Mouse (Mus musculus): ENCODE results near the gene Dpp3. TPM values are rescaled to one million over a fixed set of nuclear protein-coding genes. Genes with fewer than 3 reads are reported as not detected.
A peak's percentile ranks its signal among the peaks of the same experiment; 100 is the strongest.

Dpp3 gene
- total and polyA plus RNA-seq, 3 experiments: 58.7 to 82.7 TPM; not detected in 1

DNA sequence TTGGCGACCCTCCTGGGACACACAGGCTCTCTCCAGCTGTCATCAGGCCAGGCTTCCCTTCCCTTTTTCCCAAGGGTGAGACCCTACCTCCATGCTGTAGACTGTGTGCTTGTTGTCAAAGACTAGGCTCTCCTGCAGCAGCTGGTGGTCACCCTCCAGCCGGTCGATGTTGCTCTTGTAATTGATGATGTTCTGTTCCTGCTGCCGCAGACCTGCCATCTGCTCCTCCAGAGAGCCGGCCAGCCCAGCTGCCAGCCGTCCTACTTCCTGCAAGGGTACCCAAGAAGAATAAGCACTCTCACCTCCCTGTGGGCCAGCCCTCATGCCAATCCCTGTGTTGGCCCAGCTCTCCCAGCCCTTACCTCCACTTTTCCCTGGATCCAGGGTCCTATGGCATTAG lies 65.0 kb downstream of the Dpp3 start:
- DNase-seq (ENCODE audit: low read depth, low spot score): no peak
- Histone ChIP-seq H3K4me1 (ENCODE audit: control insufficient read depth in 1 of 2, insufficient read depth in 2 of 2, low read length in 2 of 2) (peaks cover 0 to 5% of the 10 kb centered on the region in 2 experiments; a peak in 1 of 4 replicates), H3K36me3 (ENCODE audit: control insufficient read depth in 1 of 2, insufficient read depth in 2 of 2, low read length in 2 of 2) (no peaks in the 10 kb centered on the region), H3K27ac (ENCODE audit: control insufficient read depth, low read depth, low read length) (no peak overlapping the region), H3K9ac (ENCODE audit: control insufficient read depth, low read depth, low read length, poor library complexity, severe bottlenecking) (no peak overlapping the region), H3K27me3 (ENCODE audit: control insufficient read depth in 1 of 2, insufficient read depth in 2 of 2, low read length in 2 of 2) (no peaks in the 10 kb centered on the region; a peak in 1 of 4 replicates), H3K9me3 (replicated peaks; ENCODE audit: insufficient read depth, low read length) (no peaks in the 10 kb centered on the region), H3K79me2 (ENCODE audit: control insufficient read depth, insufficient read depth, low read length, poor library complexity) (no peaks in the 10 kb centered on the region), H3K4me3 (ENCODE audit: control insufficient read depth in 1 of 2, insufficient read depth in 1 of 2, low read depth in 2 of 2, low read length in 2 of 2) (no peak overlapping the region)
- TF ChIP-seq POLR2AphosphoS2 (IDR thresholded peaks at IDR 0.05; ENCODE audit: low read length) (no peak), ZNF384 (IDR thresholded peaks at IDR 0.05; ENCODE audit: low read depth, low read length) (no peak), USF2 (IDR thresholded peaks at IDR 0.05; ENCODE audit: borderline replicate concordance in 1 of 2, insufficient read depth in 1 of 2, low read depth in 1 of 2, low read length in 2 of 2) (no peak), KAT2A (conservative IDR thresholded peaks at IDR 0.05; ENCODE audit: low read depth, low read length) (no peak), MAZ (IDR thresholded peaks at IDR 0.05; ENCODE audit: low read depth, low read length) (no peak), NRF1 (IDR thresholded peaks at IDR 0.05; ENCODE audit: insufficient read depth, low read depth, low read length, poor library complexity, severe bottlenecking) (no peak), GATA1 (IDR thresholded peaks at IDR 0.05; ENCODE audit: low read depth, low read length) (no peak), MXI1 (IDR thresholded peaks at IDR 0.05; ENCODE audit: low read depth, low read length) (no peak), CHD2 (IDR thresholded peaks at IDR 0.05; ENCODE audit: low read length) (no peak), CHD1 (IDR thresholded peaks at IDR 0.05; ENCODE audit: low read depth, low read length) (no peak), MYC (IDR thresholded peaks at IDR 0.05; ENCODE audit: low read depth, low read length) (no peak), TCF12 (IDR thresholded peaks at IDR 0.05; ENCODE audit: low read depth, low read length) (no peak), TBP (IDR thresholded peaks at IDR 0.05; ENCODE audit: low read depth, low read length) (no peak), RCOR1 (IDR thresholded peaks at IDR 0.05; ENCODE audit: low read depth, low read length) (no peak), SMC3 (IDR thresholded peaks at IDR 0.05; ENCODE audit: low read depth, low read length) (no peak), GABPA (IDR thresholded peaks at IDR 0.05; ENCODE audit: low read depth, low read length) (no peak), HCFC1 (IDR thresholded peaks at IDR 0.05; ENCODE audit: low read depth, low read length) (no peak), ETS1 (IDR thresholded peaks at IDR 0.05; ENCODE audit: low read depth, low read length) (no peak)

DNA sequence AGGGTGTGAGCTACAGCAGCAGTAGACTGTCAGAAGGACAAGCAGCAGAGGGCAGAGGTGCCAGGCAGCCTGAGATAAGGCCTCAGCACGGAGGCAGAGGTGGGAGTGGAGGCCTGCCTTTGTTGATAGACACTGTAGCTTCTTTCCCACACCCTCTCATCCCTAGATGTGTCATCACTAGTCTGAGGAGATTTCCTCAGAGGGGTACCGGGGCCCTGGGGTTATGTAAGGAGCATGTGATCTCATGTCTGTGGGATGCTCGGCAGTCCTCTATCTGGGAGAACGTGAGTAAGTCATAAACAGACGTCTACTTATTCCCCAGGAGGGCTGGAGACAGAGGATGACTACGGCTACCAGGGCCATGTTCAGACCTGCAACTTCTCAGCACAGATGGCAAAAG lies 69.0 kb downstream of the Dpp3 start:
- no peak overlapping the region for H3K27ac ChIP-seq (ENCODE audit: control insufficient read depth, low read depth, low read length)
- H3K9ac ChIP-seq (ENCODE audit: control insufficient read depth, low read depth, low read length, poor library complexity, severe bottlenecking): no peak overlapping the region
- H3K4me3 ChIP-seq (ENCODE audit: control insufficient read depth in 1 of 2, insufficient read depth in 1 of 2, low read depth in 2 of 2, low read length in 2 of 2): no peak overlapping the region
- no peaks in the 10 kb centered on the region for H3K79me2 ChIP-seq (ENCODE audit: control insufficient read depth, insufficient read depth, low read length, poor library complexity)
- no peaks in the 10 kb centered on the region for H3K36me3 ChIP-seq (ENCODE audit: control insufficient read depth in 1 of 2, insufficient read depth in 2 of 2, low read length in 2 of 2)
- TF ChIP-seq TAL1 (IDR thresholded peaks at IDR 0.05; ENCODE audit: low read length) (peak; percentile 61), GABPA (IDR thresholded peaks at IDR 0.05; ENCODE audit: low read depth, low read length) (no peak), GATA1 (IDR thresholded peaks at IDR 0.05; ENCODE audit: low read depth, low read length) (0 out of 2 replicates have a peak, but pooled peaks have one; percentile 11), EP300 (IDR thresholded peaks at IDR 0.05; ENCODE audit: low read depth in 1 of 2, low read length in 2 of 2) (0 out of 4 replicates have a peak, but pooled peaks of 1 of the 2 experiments have one; percentile 30)
- peaks cover 0 to 5% of the 10 kb centered on the region in 2 experiments; a peak in 1 of 4 replicates for H3K4me1 ChIP-seq (ENCODE audit: control insufficient read depth in 1 of 2, insufficient read depth in 2 of 2, low read length in 2 of 2)
- no peaks in the 10 kb centered on the region for H3K9me3 ChIP-seq (replicated peaks; ENCODE audit: insufficient read depth, low read length)
- peak; percentile 43 for DNase-seq (ENCODE audit: low read depth, low spot score)
- H3K27me3 ChIP-seq (ENCODE audit: control insufficient read depth in 1 of 2, insufficient read depth in 2 of 2, low read length in 2 of 2): peaks cover 0 to 2% of the 10 kb centered on the region in 2 experiments; a peak in 1 of 4 replicates

Other genes starting within 250 kb of the Dpp3 start
- 0.39 and 2.1 TPM in 2 replicates for gene Gm960, start 229.6 kb downstream of the Dpp3 start, total RNA-seq (2012; rRNA removed)
- gene Gm960, start 229.6 kb downstream of the Dpp3 start, polyA plus RNA-seq (2012; ENCODE audit: insufficient read depth in 1 of 2, insufficient read length in 2 of 2, low read depth in 1 of 2, low replicate concordance in 2 of 2, missing spikeins in 1 of 2): 1 to 10 TPM in 1 of 2 experiments, not detected in 1; 2.3 TPM
- 0.20 and 0.31 TPM in 2 replicates for gene Sptbn2, start 217.1 kb downstream of the Dpp3 start, total RNA-seq (2012; rRNA removed)
- gene Sptbn2, start 217.1 kb downstream of the Dpp3 start, polyA plus RNA-seq (2012; ENCODE audit: insufficient read depth in 1 of 2, insufficient read length in 2 of 2, low read depth in 1 of 2, low replicate concordance in 2 of 2, missing spikeins in 1 of 2): under 1 TPM in 1 of 2 experiments, not detected in 1; 0.79 TPM
- 7.0 and 7.4 TPM in 2 replicates for gene Rbm4b, start 171.8 kb downstream of the Dpp3 start, total RNA-seq (2012; rRNA removed)
- 10 to 100 TPM in 1 of 2 experiments, not detected in 1; 11.1 TPM for gene Rbm4b, start 171.8 kb downstream of the Dpp3 start, polyA plus RNA-seq (2012; ENCODE audit: insufficient read depth in 1 of 2, insufficient read length in 2 of 2, low read depth in 1 of 2, low replicate concordance in 2 of 2, missing spikeins in 1 of 2)
- 51.6 and 57.1 TPM in 2 replicates for gene Rbm4, start 134.4 kb downstream of the Dpp3 start, total RNA-seq (2012; rRNA removed)
- 10 to 100 TPM in 1 of 2 experiments, not detected in 1; 31.4 TPM for gene Rbm4, start 134.4 kb downstream of the Dpp3 start, polyA plus RNA-seq (2012; ENCODE audit: insufficient read depth in 1 of 2, insufficient read length in 2 of 2, low read depth in 1 of 2, low replicate concordance in 2 of 2, missing spikeins in 1 of 2)
- gene Gm21992, start 116.7 kb downstream of the Dpp3 start, total RNA-seq (2012; rRNA removed): 10.6 and 10.8 TPM in 2 replicates
- 10 to 100 TPM in 1 of 2 experiments, not detected in 1; 21.9 TPM for gene Gm21992, start 116.7 kb downstream of the Dpp3 start, polyA plus RNA-seq (2012; ENCODE audit: insufficient read depth in 1 of 2, insufficient read length in 2 of 2, low read depth in 1 of 2, low replicate concordance in 2 of 2, missing spikeins in 1 of 2)
- gene Rbm14, start 116.7 kb downstream of the Dpp3 start, total RNA-seq (2012; rRNA removed): 44.7 and 49.0 TPM in 2 replicates
- 10 to 100 TPM in 1 of 2 experiments, not detected in 1; 82.3 TPM for gene Rbm14, start 116.7 kb downstream of the Dpp3 start, polyA plus RNA-seq (2012; ENCODE audit: insufficient read depth in 1 of 2, insufficient read length in 2 of 2, low read depth in 1 of 2, low replicate concordance in 2 of 2, missing spikeins in 1 of 2)
- 43.3 and 48.3 TPM in 2 replicates for gene Ccs, start 89.0 kb downstream of the Dpp3 start, total RNA-seq (2012; rRNA removed)
- 10 to 100 TPM in 1 of 2 experiments, not detected in 1; 56.6 TPM for gene Ccs, start 89.0 kb downstream of the Dpp3 start, polyA plus RNA-seq (2012; ENCODE audit: insufficient read depth in 1 of 2, insufficient read length in 2 of 2, low read depth in 1 of 2, low replicate concordance in 2 of 2, missing spikeins in 1 of 2)
- gene Ccdc87, start 88.9 kb downstream of the Dpp3 start, total RNA-seq (2012; rRNA removed): 0.04 TPM in 1 of 2 replicates, not detected in the other
- gene Ccdc87, start 88.9 kb downstream of the Dpp3 start, polyA plus RNA-seq (2012; ENCODE audit: insufficient read depth in 1 of 2, insufficient read length in 2 of 2, low read depth in 1 of 2, low replicate concordance in 2 of 2, missing spikeins in 1 of 2): under 1 TPM in 1 of 2 experiments, not detected in 1; 0.06 TPM
- gene Ctsf, start 73.2 kb downstream of the Dpp3 start, total RNA-seq (2012; rRNA removed): not detected in 2 replicates
- gene Ctsf, start 73.2 kb downstream of the Dpp3 start, polyA plus RNA-seq (2012; ENCODE audit: insufficient read depth in 1 of 2, insufficient read length in 2 of 2, low read depth in 1 of 2, low replicate concordance in 2 of 2, missing spikeins in 1 of 2): not detected
- gene Actn3, start 50.4 kb downstream of the Dpp3 start, total RNA-seq (2012; rRNA removed): 1.0 and 1.3 TPM in 2 replicates
- under 1 TPM in 1 of 2 experiments, not detected in 1; 0.65 TPM for gene Actn3, start 50.4 kb downstream of the Dpp3 start, polyA plus RNA-seq (2012; ENCODE audit: insufficient read depth in 1 of 2, insufficient read length in 2 of 2, low read depth in 1 of 2, low replicate concordance in 2 of 2, missing spikeins in 1 of 2)
- 12.9 and 15.8 TPM in 2 replicates for gene Zdhhc24, start 49.6 kb downstream of the Dpp3 start, total RNA-seq (2012; rRNA removed)
- 10 to 100 TPM in 1 of 2 experiments, not detected in 1; 21.1 TPM for gene Zdhhc24, start 49.6 kb downstream of the Dpp3 start, polyA plus RNA-seq (2012; ENCODE audit: insufficient read depth in 1 of 2, insufficient read length in 2 of 2, low read depth in 1 of 2, low replicate concordance in 2 of 2, missing spikeins in 1 of 2)
- 1.2 and 1.4 TPM in 2 replicates for gene Bbs1, start 21.7 kb downstream of the Dpp3 start, total RNA-seq (2012; rRNA removed)
- 1 to 10 TPM in 1 of 2 experiments, not detected in 1; 1.9 TPM for gene Bbs1, start 21.7 kb downstream of the Dpp3 start, polyA plus RNA-seq (2012; ENCODE audit: insufficient read depth in 1 of 2, insufficient read length in 2 of 2, low read depth in 1 of 2, low replicate concordance in 2 of 2, missing spikeins in 1 of 2)
- 0.08 TPM in 1 of 2 replicates, not detected in the other for gene Peli3, start 14.8 kb upstream of the Dpp3 start, total RNA-seq (2012; rRNA removed)
- under 1 TPM in 1 of 2 experiments, not detected in 1; 0.33 TPM for gene Peli3, start 14.8 kb upstream of the Dpp3 start, polyA plus RNA-seq (2012; ENCODE audit: insufficient read depth in 1 of 2, insufficient read length in 2 of 2, low read depth in 1 of 2, low replicate concordance in 2 of 2, missing spikeins in 1 of 2)
- 98.5 and 108 TPM in 2 replicates for gene Mrpl11, start 33.9 kb upstream of the Dpp3 start, total RNA-seq (2012; rRNA removed)
- 100 to 1,000 TPM; 124 to 317 TPM for gene Mrpl11, start 33.9 kb upstream of the Dpp3 start, polyA plus RNA-seq (2012; ENCODE audit: insufficient read depth in 1 of 2, insufficient read length in 2 of 2, low read depth in 1 of 2, low replicate concordance in 2 of 2, missing spikeins in 1 of 2)
- not detected in 2 replicates for gene Npas4, start 62.0 kb upstream of the Dpp3 start, total RNA-seq (2012; rRNA removed)
- gene Npas4, start 62.0 kb upstream of the Dpp3 start, polyA plus RNA-seq (2012; ENCODE audit: insufficient read depth in 1 of 2, insufficient read length in 2 of 2, low read depth in 1 of 2, low replicate concordance in 2 of 2, missing spikeins in 1 of 2): not detected
- gene Slc29a2, start 95.6 kb upstream of the Dpp3 start, total RNA-seq (2012; rRNA removed): 2.1 and 3.2 TPM in 2 replicates
- gene Slc29a2, start 95.6 kb upstream of the Dpp3 start, polyA plus RNA-seq (2012; ENCODE audit: insufficient read depth in 1 of 2, insufficient read length in 2 of 2, low read depth in 1 of 2, low replicate concordance in 2 of 2, missing spikeins in 1 of 2): 10 to 100 TPM in 1 of 2 experiments, not detected in 1; 10.9 TPM
- gene B4gat1, start 110.5 kb upstream of the Dpp3 start, total RNA-seq (2012; rRNA removed): 6.9 and 7.8 TPM in 2 replicates
- 1 to 10 TPM in 1 of 2 experiments, not detected in 1; 9.6 TPM for gene B4gat1, start 110.5 kb upstream of the Dpp3 start, polyA plus RNA-seq (2012; ENCODE audit: insufficient read depth in 1 of 2, insufficient read length in 2 of 2, low read depth in 1 of 2, low replicate concordance in 2 of 2, missing spikeins in 1 of 2)
- gene AC124502.3, start 110.6 kb upstream of the Dpp3 start, total RNA-seq (2012; rRNA removed): 1.1 and 2.1 TPM in 2 replicates
- gene AC124502.3, start 110.6 kb upstream of the Dpp3 start, polyA plus RNA-seq (2012; ENCODE audit: insufficient read depth in 1 of 2, insufficient read length in 2 of 2, low read depth in 1 of 2, low replicate concordance in 2 of 2, missing spikeins in 1 of 2): under 1 TPM in 1 of 2 experiments, not detected in 1; 0.75 TPM
- 22.3 and 29.6 TPM in 2 replicates for gene Brms1, start 113.1 kb upstream of the Dpp3 start, total RNA-seq (2012; rRNA removed)
- gene Brms1, start 113.1 kb upstream of the Dpp3 start, polyA plus RNA-seq (2012; ENCODE audit: insufficient read depth in 1 of 2, insufficient read length in 2 of 2, low read depth in 1 of 2, low replicate concordance in 2 of 2, missing spikeins in 1 of 2): 10 to 100 TPM in 1 of 2 experiments, not detected in 1; 78.6 TPM
- 0.33 and 0.42 TPM in 2 replicates for gene Rin1, start 122.2 kb upstream of the Dpp3 start, total RNA-seq (2012; rRNA removed)
- 1 to 10 TPM in 1 of 2 experiments, not detected in 1; 1.3 TPM for gene Rin1, start 122.2 kb upstream of the Dpp3 start, polyA plus RNA-seq (2012; ENCODE audit: insufficient read depth in 1 of 2, insufficient read length in 2 of 2, low read depth in 1 of 2, low replicate concordance in 2 of 2, missing spikeins in 1 of 2)
- 0.23 and 0.27 TPM in 2 replicates for gene Cd248, start 139.8 kb upstream of the Dpp3 start, total RNA-seq (2012; rRNA removed)
- gene Cd248, start 139.8 kb upstream of the Dpp3 start, polyA plus RNA-seq (2012; ENCODE audit: insufficient read depth in 1 of 2, insufficient read length in 2 of 2, low read depth in 1 of 2, low replicate concordance in 2 of 2, missing spikeins in 1 of 2): under 1 TPM in 1 of 2 experiments, not detected in 1; 0.86 TPM
- gene Tmem151a, start 157.2 kb upstream of the Dpp3 start, total RNA-seq (2012; rRNA removed): 0.29 TPM in 1 of 2 replicates, not detected in the other
- gene Tmem151a, start 157.2 kb upstream of the Dpp3 start, polyA plus RNA-seq (2012; ENCODE audit: insufficient read depth in 1 of 2, insufficient read length in 2 of 2, low read depth in 1 of 2, low replicate concordance in 2 of 2, missing spikeins in 1 of 2): under 1 TPM in 1 of 2 experiments, not detected in 1; 0.63 TPM
- 57.5 and 64.3 TPM in 2 replicates for gene Yif1a, start 160.3 kb upstream of the Dpp3 start, total RNA-seq (2012; rRNA removed)
- gene Yif1a, start 160.3 kb upstream of the Dpp3 start, polyA plus RNA-seq (2012; ENCODE audit: insufficient read depth in 1 of 2, insufficient read length in 2 of 2, low read depth in 1 of 2, low replicate concordance in 2 of 2, missing spikeins in 1 of 2): 10 to 100 TPM in 1 of 2 experiments, not detected in 1; 54.0 TPM
- 0.65 and 1.0 TPM in 2 replicates for gene Cnih2, start 170.2 kb upstream of the Dpp3 start, total RNA-seq (2012; rRNA removed)
- gene Cnih2, start 170.2 kb upstream of the Dpp3 start, polyA plus RNA-seq (2012; ENCODE audit: insufficient read depth in 1 of 2, insufficient read length in 2 of 2, low read depth in 1 of 2, low replicate concordance in 2 of 2, missing spikeins in 1 of 2): 1 to 10 TPM in 1 of 2 experiments, not detected in 1; 2.7 TPM
- 86.4 and 94.9 TPM in 2 replicates for gene Rab1b, start 178.8 kb upstream of the Dpp3 start, total RNA-seq (2012; rRNA removed)
- 100 to 1,000 TPM in 1 of 2 experiments, not detected in 1; 162 TPM for gene Rab1b, start 178.8 kb upstream of the Dpp3 start, polyA plus RNA-seq (2012; ENCODE audit: insufficient read depth in 1 of 2, insufficient read length in 2 of 2, low read depth in 1 of 2, low replicate concordance in 2 of 2, missing spikeins in 1 of 2)
- gene Klc2, start 190.3 kb upstream of the Dpp3 start, total RNA-seq (2012; rRNA removed): 7.3 TPM in 2 replicates
- 10 to 100 TPM in 1 of 2 experiments, not detected in 1; 30.3 TPM for gene Klc2, start 190.3 kb upstream of the Dpp3 start, polyA plus RNA-seq (2012; ENCODE audit: insufficient read depth in 1 of 2, insufficient read length in 2 of 2, low read depth in 1 of 2, low replicate concordance in 2 of 2, missing spikeins in 1 of 2)

Data from MEL (cell line).